Mouse (Mus musculus) mammary gland, adult 2 months (tissue): ENCODE data around the gene Vmn2r96. TPM values are rescaled to one million over a fixed set of nuclear protein-coding genes. Genes with fewer than 3 reads are reported as not detected.

Experiments used
- polyA plus RNA-seq: library from polyadenylated mRNA; depleted of rRNA; stranded (reverse); fragments of >200 nt; gene quantifications from 2 replicates; pipeline ENCODE4 v1.2.3, GENCODE M21; 2012; ENCODE audit warnings: low replicate concordance; rRNA removed

Vmn2r96 gene
- 0.04 and 0.14 TPM in 2 replicates for polyA plus RNA-seq

GRCm38 (mm10) chr17:18572851-18573250 is at the start of gene Vmn2r96:
Gene Vmn2r96 (plus strand): TSS chr17:18573151.

Other genes starting within 250 kb of the Vmn2r96 start
- gene Vmn2r95, start 149.1 kb upstream of the Vmn2r96 start, polyA plus RNA-seq = not detected in 2 replicates